Mouse (Mus musculus): Measurements from ENCODE around the gene Phldb2.

Phldb2 gene

GRCm38 (mm10) chr16:45952035-45952434, 1.4 kb downstream of the Phldb2 start:
- DNase-seq (ENCODE audit: low spot score in 2 of 2): no peak

GRCm38 (mm10) chr16:45946335-45946734, 7.1 kb downstream of the Phldb2 start:
- no peak for DNase-seq (ENCODE audit: low spot score in 2 of 2)

- no peak for DNase-seq (ENCODE audit: low spot score in 2 of 2)
These were observed 7.7 kb downstream of the Phldb2 start for GRCm38 (mm10) chr16:45945649-45946048.

GRCm38 (mm10) chr16:45945174-45945631, 8.2 kb downstream of the Phldb2 start:
- DNase-seq (ENCODE audit: low spot score in 2 of 2): no peak

DNA sequence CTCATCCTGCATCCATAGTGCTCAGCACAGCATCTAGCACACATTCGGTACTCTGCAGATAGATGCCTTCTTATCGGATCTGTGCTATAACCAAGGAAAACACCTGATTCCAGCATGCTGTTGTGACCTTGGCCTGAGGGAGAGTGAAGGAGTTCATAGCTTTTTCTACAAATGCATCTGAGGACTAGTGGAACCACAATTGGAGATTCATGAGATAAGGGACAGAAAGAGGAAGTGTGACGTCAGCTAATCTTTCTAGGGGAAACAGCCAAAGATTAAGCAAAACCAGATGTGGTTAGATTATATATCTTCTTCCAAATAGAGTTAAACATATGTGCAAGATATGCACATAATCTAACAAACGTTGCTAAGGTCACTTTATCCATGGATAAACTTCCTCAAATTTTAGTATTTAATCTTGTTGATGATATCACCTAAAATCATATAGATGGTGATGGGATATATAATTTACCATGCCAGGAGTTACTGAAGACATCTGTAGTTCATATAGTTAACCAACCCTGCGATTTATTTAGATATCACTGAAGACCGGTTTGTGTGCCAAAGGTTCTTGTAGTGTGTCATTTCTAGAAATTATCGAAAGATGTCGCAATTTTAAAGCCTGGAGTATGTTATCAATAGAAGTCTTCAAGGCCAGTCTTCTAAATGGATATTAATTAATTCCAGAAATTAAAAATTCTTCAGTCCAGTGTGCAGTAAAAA, 11.1 kb downstream of the Phldb2 start:
- no peak for DNase-seq (ENCODE audit: low spot score in 2 of 2)

GRCm38 (mm10) chr16:45940701-45941100, 12.7 kb downstream of the Phldb2 start:
- no peak for DNase-seq (ENCODE audit: low spot score in 2 of 2)

- DNase-seq (ENCODE audit: low spot score in 2 of 2): no peak
These were observed 14.0 kb downstream of the Phldb2 start for GRCm38 (mm10) chr16:45939436-45939835.

- DNase-seq (ENCODE audit: low spot score in 2 of 2): no peak
These were observed 16.0 kb downstream of the Phldb2 start for GRCm38 (mm10) chr16:45937381-45937780.

DNA sequence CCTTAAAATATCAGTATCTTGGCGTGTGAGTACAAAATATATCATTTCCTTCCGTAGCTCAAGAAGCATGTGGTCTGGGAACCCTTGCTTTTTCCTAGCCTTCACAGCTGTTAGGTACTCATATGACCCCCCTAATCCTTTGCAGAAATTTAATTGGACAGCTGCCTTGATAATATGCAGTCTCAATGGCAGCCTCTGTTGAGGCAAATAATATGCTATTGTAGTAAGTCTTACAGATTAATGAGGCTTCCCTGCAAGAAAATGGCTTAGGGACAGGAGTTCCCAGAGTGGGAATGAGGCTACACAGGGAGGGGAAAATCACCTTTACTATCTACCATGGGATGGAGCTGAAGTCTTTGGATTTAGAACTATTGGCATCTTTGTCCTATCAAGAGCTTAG, 16.9 kb downstream of the Phldb2 start:
- DNase-seq (ENCODE audit: low spot score in 2 of 2): no peak

- DNase-seq (ENCODE audit: low spot score in 2 of 2): no peak
These were observed 17.4 kb downstream of the Phldb2 start for GRCm38 (mm10) chr16:45935956-45936483.

GRCm38 (mm10) chr16:45934721-45935407, 18.5 kb downstream of the Phldb2 start:
- DNase-seq (ENCODE audit: low spot score in 2 of 2): no peak

DNA sequence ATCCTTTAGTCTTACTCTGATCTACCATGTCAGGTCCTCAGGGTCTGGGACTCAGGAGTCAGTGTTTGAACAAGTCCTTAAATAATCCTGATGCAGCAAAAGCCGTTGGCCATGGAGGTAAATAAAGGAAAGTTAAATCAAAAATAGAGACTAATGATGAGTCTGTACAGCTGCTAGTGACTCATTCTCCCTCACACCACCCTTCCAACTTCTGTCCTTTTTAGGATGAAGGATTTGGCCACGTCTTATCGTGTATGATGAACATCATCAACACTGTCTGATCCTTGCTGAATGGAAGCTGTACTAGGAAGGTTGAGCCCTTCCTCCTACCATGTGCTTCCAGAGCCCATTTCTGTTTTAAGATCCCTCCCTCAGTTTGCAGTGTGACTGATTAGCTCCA, 23.1 kb downstream of the Phldb2 start:
- no peak for DNase-seq (ENCODE audit: low spot score in 2 of 2)

DNA sequence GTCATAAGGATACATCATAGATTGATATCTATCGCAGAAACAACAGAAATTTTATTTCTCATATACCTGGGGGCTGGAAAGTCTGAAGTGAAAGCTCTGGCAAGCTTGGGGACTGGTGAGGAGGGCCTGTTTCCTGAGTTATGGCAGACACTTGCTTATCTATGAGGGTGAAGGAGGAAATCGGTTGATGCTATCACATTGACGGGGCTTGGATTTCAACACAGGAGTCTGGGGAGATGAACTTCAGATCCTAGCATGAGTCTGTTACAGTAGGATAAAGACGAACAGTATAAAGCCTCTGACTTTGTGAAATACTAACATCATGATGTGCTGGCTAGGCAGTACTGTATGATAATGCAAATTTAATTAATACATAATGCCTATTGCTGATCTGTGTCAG, 25.3 kb downstream of the Phldb2 start:
- no peak for DNase-seq (ENCODE audit: low spot score in 2 of 2)

GRCm38 (mm10) chr16:45927601-45928000, 25.8 kb downstream of the Phldb2 start:
- DNase-seq (ENCODE audit: low spot score in 2 of 2): no peak

DNA sequence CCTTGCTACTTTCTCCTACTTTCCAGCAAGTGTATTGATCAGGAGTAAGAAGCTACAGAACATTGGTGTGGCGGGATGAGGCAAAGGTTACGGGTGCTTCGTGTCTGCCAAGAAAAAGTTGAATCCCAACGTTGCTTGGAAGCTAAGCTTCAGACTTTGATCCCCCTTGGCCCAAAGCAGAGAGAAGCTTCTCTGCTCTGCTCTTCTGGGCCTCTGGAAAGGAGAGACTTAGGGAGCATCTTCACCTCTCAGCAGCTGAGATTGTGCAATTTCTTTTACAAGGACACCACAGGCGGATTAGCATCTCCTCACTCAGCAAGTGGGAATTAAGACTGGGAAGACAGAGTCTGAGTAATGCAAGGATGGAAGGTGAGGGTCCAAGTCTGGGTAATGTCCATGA, 26.5 kb downstream of the Phldb2 start:
- DNase-seq (ENCODE audit: low spot score in 2 of 2): no peak

GRCm38 (mm10) chr16:45923731-45924424, 29.5 kb downstream of the Phldb2 start:
- no peak for DNase-seq (ENCODE audit: low spot score in 2 of 2)

- DNase-seq (ENCODE audit: low spot score in 2 of 2): no peak
These were observed 30.7 kb downstream of the Phldb2 start for GRCm38 (mm10) chr16:45922546-45923229.

GRCm38 (mm10) chr16:45919572-45919971, 33.8 kb downstream of the Phldb2 start:
- DNase-seq (ENCODE audit: low spot score in 2 of 2): no peak

DNA sequence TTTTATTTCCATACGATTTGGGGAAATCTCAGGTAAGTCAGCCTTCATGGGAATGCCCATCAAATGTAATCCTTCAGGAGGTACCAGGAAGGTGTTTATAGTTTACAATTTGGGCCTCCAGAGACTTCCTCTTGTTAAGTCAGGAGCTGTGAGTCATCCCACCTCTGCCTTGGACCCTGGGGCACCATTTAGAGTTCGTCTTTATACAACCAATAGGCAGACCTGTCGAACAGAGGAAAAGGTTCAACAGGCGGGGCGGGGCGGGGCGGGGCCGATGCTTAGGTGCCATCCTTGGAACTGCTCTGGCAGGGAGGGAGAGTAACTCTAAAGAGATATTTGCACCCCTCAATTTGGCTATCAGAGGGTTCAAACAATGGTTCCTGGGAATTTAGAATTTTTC, 49.8 kb downstream of the Phldb2 start:
- no peak for DNase-seq (ENCODE audit: low spot score in 2 of 2)

DNA sequence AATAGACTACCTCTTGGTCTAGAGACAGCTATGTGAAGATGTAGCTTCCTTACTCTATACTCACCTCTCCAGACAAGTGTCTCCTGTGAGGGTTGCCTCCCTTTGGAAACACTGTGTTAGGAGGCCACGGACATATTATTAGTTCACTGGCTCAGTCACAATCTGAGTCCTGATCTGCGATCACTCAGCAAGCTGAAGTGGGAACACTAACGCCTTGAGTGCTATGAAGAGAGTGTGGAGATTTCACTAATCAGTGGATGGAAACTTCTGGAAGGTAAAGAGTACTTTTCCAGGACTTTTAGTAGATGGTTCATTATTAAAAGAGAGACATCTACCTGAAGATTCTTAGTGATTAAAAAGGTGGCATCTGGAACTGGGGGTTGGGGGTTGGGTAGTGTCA, 54.9 kb downstream of the Phldb2 start:
- DNase-seq (ENCODE audit: low spot score in 2 of 2): no peak

- no peak for DNase-seq (ENCODE audit: low spot score in 2 of 2)
These were observed 56.8 kb downstream of the Phldb2 start for GRCm38 (mm10) chr16:45896587-45896986.

GRCm38 (mm10) chr16:45894998-45895397, 58.4 kb downstream of the Phldb2 start:
- DNase-seq (ENCODE audit: low spot score in 2 of 2): no peak

Data from spleen, postnatal 4 days (tissue).